Mouse (Mus musculus) myocyte (in vitro differentiated cells): Measurements from ENCODE around the gene Dact3.

Source experiments
- E2F4 ChIP-seq: IDR thresholded peaks from one replicate; pipeline ENCODE4 v1.6.1; 2011; ENCODE audit warnings: mild to moderate bottlenecking, control low read depth, moderate library complexity; ENCODE audit not compliant: insufficient read depth
- MAX ChIP-seq: IDR thresholded peaks from one replicate; pipeline ENCODE4 v1.6.1; 2011; ENCODE audit warnings: low read depth, mild to moderate bottlenecking, control low read depth
- MYOD1 ChIP-seq, 3 experiments: IDR thresholded peaks; one replicate each; pipeline ENCODE4 v1.6.1; 2011; ENCODE audit warnings: control low read depth in 2 of 3, low read depth in 2 of 3, mild to moderate bottlenecking in 2 of 3, moderate library complexity in 1 of 3; ENCODE audit not compliant: insufficient read length in 2 of 3, control insufficient read depth in 1 of 3
- MYOG ChIP-seq, 3 experiments: IDR thresholded peaks; one replicate each; pipeline ENCODE4 v1.6.1; 2011; ENCODE audit warnings: control low read depth in 2 of 3, low read depth in 2 of 3, mild to moderate bottlenecking in 2 of 3; ENCODE audit not compliant: insufficient read length in 2 of 3, control insufficient read depth in 1 of 3, insufficient read depth in 1 of 3
- POLR2A ChIP-seq: IDR thresholded peaks from one replicate; pipeline ENCODE4 v1.6.1; 2011; ENCODE audit warnings: low read depth, mild to moderate bottlenecking, control low read depth, moderate library complexity; ENCODE audit not compliant: insufficient read length
- USF1 ChIP-seq: IDR thresholded peaks from one replicate; pipeline ENCODE4 v1.6.1; 2011; ENCODE audit warnings: low read depth, mild to moderate bottlenecking, control low read depth, moderate library complexity

DNA sequence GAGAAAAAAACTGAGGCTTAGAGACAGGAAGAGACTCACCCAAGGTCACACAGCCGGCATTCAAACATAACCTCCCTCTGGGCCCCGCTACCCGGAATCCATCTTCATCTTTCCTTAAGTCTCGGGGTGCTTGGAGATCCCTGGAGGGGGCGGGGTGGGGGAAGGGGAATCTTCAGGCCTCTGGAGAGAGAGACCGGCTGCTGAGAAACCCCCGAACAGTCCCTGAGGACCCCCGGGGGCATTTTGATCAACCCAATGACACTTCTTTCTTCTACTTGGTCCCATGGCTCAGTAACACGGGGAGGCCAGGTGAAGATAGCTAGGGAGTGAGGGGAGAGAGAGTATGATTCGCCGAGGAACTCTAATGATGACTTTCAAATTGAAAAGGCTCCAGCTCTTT is 889 bp downstream of the Dact3 start:
- TF ChIP-seq MYOD1 (IDR thresholded peaks at IDR 0.05; ENCODE audit: control insufficient read depth in 1 of 3, insufficient read length in 2 of 3, low read depth in 2 of 3): no peak
- TF ChIP-seq USF1: no peak
- no peak for TF ChIP-seq POLR2A
- TF ChIP-seq MYOG (IDR thresholded peaks at IDR 0.05; ENCODE audit: control insufficient read depth in 1 of 3, insufficient read depth in 1 of 3, insufficient read length in 2 of 3, low read depth in 2 of 3): no peak
- no peak for TF ChIP-seq E2F4
- TF ChIP-seq MAX: no peak
